Mouse (Mus musculus) small intestine, adult 2 months (tissue): ENCODE results near the gene Gpld1. TPM values are rescaled to one million over a fixed set of nuclear protein-coding genes. Genes with fewer than 3 reads are reported as not detected.

Source experiments
- H3K27ac ChIP-seq: fragments of 200-500 bp; 2 replicates; pipeline ENCODE4 v1.5.1; 2012; ENCODE audit warnings: low read depth, low read length, control low read depth, inconsistent platforms; ENCODE audit not compliant: insufficient read depth
- H3K27me3 ChIP-seq: fragments of 200-500 bp; 2 replicates; pipeline ENCODE4 v1.6.1; 2012; ENCODE audit warnings: mild to moderate bottlenecking, moderate library complexity, low read length, inconsistent platforms; ENCODE audit not compliant: control insufficient read depth, insufficient read depth
- H3K36me3 ChIP-seq: fragments of 200-500 bp; 2 replicates; pipeline ENCODE4 v1.6.1; 2012; ENCODE audit warnings: mild to moderate bottlenecking, low read length, control low read depth, inconsistent platforms; ENCODE audit not compliant: control insufficient read depth, insufficient read depth
- H3K4me1 ChIP-seq: fragments of 200-500 bp; 2 replicates; pipeline ENCODE4 v1.6.1; 2012; ENCODE audit warnings: low read length, inconsistent platforms, mixed read lengths; ENCODE audit not compliant: control insufficient read depth, insufficient read depth, insufficient read length
- H3K4me3 ChIP-seq: fragments of 200-500 bp; 2 replicates; pipeline ENCODE4 v1.5.1; 2012; ENCODE audit warnings: low read depth, mild to moderate bottlenecking, control low read depth, inconsistent platforms, low read length, moderate library complexity
- CTCF ChIP-seq: fragments of 200-500 bp; IDR thresholded peaks from 2 replicates; pipeline ENCODE4 v1.5.1; 2012; ENCODE audit warnings: low read depth, mild to moderate bottlenecking, control low read depth, inconsistent platforms, low read length, moderate library complexity, mixed read lengths; ENCODE audit not compliant: insufficient replicate concordance, insufficient read length; ENCODE audit errors: extremely low read depth
- POLR2A ChIP-seq: fragments of 200-500 bp; IDR thresholded peaks from 2 replicates; pipeline ENCODE4 v1.6.1; 2012; ENCODE audit warnings: low read depth, mild to moderate bottlenecking, control low read depth, inconsistent platforms, low read length, moderate library complexity
- WGBS: fragments of 180-500 bp; shearing (Covaris S2); methylation state at CpG from one replicate; pipeline ENCODE4 v1.1.7; 2018; 5-methylcytosine and 5-hydroxymethylcytosine counted together
- polyA plus RNA-seq: library from polyadenylated mRNA; depleted of rRNA; stranded (reverse); fragments of >200 nt; gene quantifications from 2 replicates; pipeline ENCODE4 v1.2.3, GENCODE M21; 2012

Gene Gpld1
- polyA plus RNA-seq, 1 experiment, result 1.7 TPM

DNA sequence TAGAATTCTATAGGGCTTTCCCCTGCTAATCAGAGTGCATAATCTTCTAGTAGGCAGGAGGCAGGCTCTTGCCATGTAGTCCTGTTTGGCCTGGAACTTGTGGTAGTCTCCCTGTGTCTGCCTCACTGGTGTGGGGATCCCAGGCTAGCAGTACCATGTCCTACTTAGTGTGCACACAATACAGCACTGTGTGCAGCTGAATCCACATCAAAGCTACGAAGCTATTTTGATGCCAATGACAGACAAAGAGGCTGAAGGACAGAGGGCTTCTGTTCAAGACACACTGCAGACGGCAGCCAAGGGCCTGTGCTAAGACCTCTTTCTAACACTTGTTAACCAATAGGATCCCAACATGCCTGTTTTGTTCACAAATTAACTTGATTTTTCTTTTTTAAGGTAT lies 42.5 kb downstream of the Gpld1 start:
- no peak for TF ChIP-seq POLR2A
- TF ChIP-seq CTCF, result no peak
- peaks cover 18% of the 10 kb centered on the region for H3K36me3 ChIP-seq
- no peaks in the 10 kb centered on the region for H3K27me3 ChIP-seq
- no peaks in the 10 kb centered on the region for H3K4me1 ChIP-seq
- H3K27ac ChIP-seq, result no peak overlapping the region
- WGBS, result 87% methylated on average over 2 of the region's 2 CpGs
- H3K4me3 ChIP-seq, result no peak overlapping the region

DNA sequence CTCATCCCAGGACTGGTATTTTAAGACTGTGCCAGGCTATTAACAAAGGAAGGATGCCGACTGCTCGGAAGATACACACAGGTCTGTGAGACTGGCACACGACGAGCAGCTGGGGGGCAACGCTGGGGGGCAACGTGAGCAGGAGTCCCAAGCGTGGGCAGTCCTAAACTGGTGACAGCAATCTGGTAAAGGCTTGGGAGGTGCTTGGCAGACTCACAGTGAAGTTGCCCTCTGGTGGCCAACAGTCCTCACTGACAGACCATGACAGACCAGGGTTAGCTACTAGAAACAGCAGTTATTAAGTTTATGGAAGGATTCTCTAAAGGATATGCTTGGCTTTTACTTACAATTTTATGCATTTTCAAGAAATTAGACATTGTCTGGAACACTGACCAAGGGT lies 45.4 kb downstream of the Gpld1 start:
- Histone ChIP-seq H3K36me3 (peaks cover 38% of the 10 kb centered on the region), H3K4me1 (no peaks in the 10 kb centered on the region), H3K27me3 (no peaks in the 10 kb centered on the region), H3K4me3 (no peak overlapping the region), H3K27ac (no peak overlapping the region)
- WGBS, result 39% methylated on average over 7 of the region's 7 CpGs
- TF ChIP-seq CTCF (peak; percentile 68; the same call in 1 of the 2 replicates), POLR2A (no peak)

DNA sequence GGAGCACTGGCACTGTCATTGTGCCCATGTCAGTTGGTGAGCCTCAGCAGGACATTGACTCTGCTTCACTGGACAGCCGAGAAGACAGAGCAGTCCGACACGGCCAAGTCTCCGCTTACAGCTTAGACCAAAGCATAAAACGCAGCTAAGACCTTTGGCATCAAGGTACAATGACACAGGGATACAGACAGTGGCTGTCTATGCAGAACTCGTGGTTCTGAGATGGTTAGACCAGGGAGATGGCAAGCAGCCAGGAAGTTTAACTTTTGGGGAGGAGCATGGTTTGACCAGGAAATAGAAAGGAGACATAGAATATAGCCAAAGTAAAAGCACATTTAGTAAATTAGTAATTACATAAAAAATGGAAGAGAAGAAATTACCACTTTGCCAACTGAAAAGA lies 46.1 kb downstream of the Gpld1 start:
- 63% methylated on average over 6 of the region's 6 CpGs for WGBS
- TF ChIP-seq CTCF (no peak), POLR2A (no peak)
- H3K27ac ChIP-seq, result no peak overlapping the region
- H3K36me3 ChIP-seq, result peaks cover 41% of the 10 kb centered on the region
- no peak overlapping the region for H3K4me3 ChIP-seq
- no peaks in the 10 kb centered on the region for H3K27me3 ChIP-seq
- no peaks in the 10 kb centered on the region for H3K4me1 ChIP-seq

DNA sequence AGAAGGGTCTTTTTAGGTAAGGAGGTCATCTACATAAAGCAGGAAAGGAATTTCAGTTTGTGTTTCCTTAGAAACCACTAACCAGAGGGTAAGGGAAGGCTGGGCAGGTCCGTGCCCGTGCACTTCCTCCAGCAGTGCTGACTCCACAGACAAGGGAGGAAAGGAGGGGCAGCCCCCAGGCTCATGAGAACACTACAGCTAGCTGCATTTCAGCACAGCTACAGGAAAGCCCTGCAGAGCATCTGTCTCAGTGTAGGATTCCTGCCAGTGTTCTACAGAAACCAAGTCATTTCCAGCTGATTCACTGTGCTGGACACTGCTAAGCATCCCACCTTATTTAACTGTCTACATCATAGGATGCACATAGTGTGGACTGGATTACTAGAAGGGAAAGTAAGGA lies 50.2 kb downstream of the Gpld1 start:
- 64% methylated on average over 2 of the region's 2 CpGs for WGBS
- Histone ChIP-seq H3K27ac (no peak overlapping the region), H3K4me1 (no peaks in the 10 kb centered on the region), H3K36me3 (peaks cover 69% of the 10 kb centered on the region), H3K4me3 (no peak overlapping the region), H3K27me3 (no peaks in the 10 kb centered on the region)
- TF ChIP-seq CTCF, result no peak
- TF ChIP-seq POLR2A, result no peak

DNA sequence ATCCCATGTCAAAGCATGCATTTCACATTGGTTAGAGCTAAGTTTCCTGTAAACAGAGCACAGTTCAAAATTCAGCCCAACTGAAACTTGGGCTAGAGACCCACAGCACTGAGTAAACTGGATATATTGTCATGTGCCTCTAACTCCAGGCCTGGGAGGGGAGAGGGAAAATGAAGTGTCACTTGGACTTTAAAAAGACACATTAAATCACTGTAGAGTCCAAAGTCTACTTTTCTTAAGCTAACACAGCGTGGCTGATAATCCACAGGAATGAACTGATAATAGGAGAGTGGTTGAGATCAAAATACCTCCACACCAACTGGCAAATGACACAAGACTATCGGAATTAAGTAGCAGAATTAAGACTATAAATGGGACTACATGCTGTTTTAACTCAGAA lies 56.6 kb downstream of the Gpld1 start:
- Histone ChIP-seq H3K4me3 (no peak overlapping the region), H3K4me1 (peaks cover 7% of the 10 kb centered on the region; the same call in 1 of the 2 replicates), H3K27ac (no peak overlapping the region), H3K27me3 (no peaks in the 10 kb centered on the region), H3K36me3 (peaks cover 72% of the 10 kb centered on the region)
- WGBS, result 33% methylated on average over 2 of the region's 2 CpGs
- TF ChIP-seq POLR2A, result no peak
- no peak for TF ChIP-seq CTCF

DNA sequence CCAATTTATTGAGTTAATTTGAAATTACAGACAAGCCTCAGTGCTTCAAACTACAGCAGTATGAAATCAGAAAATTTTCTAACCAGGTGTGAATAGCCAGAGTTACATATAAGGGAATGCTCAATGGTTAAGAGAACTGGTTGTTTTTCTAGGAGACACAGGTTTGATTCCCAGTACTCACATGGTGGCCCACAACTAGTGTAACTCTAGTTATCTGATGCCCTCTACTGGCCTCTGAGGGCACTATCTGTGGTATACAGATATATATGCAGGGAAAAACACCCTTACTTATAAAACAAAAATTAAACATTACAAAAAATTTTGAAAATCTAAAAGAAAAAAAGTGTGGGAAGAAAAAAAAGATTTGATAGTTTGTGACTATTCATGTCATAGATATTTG lies 60.0 kb downstream of the Gpld1 start:
- no peaks in the 10 kb centered on the region for H3K27me3 ChIP-seq
- peaks cover 7% of the 10 kb centered on the region; the same call in 1 of the 2 replicates for H3K4me1 ChIP-seq
- TF ChIP-seq POLR2A (no peak), CTCF (no peak)
- H3K27ac ChIP-seq, result no peak overlapping the region
- no peak overlapping the region for H3K4me3 ChIP-seq
- peaks cover 53% of the 10 kb centered on the region for H3K36me3 ChIP-seq

DNA sequence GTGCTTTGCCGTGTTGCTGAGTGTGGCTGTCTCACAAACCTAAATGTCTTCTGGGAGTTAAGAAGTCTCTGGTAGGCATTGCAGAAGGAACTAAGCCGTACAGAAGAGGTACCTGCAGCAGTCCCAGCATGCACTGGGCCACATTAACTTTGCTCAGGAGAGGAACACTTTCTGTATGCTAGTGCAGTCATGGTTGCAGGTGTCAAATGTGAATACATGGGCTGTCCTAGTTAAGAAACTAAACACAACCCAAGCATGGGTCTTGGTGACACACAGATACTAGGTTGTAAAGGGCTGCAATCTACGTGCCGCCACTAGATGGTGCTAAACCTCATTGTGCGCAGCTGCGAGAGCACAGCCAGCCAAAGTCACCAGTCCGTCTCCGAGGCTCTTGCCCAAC lies 64.2 kb downstream of the Gpld1 start:
- H3K27me3 ChIP-seq, result no peaks in the 10 kb centered on the region
- H3K4me3 ChIP-seq, result no peak overlapping the region
- H3K27ac ChIP-seq, result no peak overlapping the region
- no peak for TF ChIP-seq POLR2A
- no peak for TF ChIP-seq CTCF
- no peaks in the 10 kb centered on the region for H3K4me1 ChIP-seq
- WGBS, result 62% methylated on average over 8 of the region's 8 CpGs
- peaks cover 26% of the 10 kb centered on the region for H3K36me3 ChIP-seq

DNA sequence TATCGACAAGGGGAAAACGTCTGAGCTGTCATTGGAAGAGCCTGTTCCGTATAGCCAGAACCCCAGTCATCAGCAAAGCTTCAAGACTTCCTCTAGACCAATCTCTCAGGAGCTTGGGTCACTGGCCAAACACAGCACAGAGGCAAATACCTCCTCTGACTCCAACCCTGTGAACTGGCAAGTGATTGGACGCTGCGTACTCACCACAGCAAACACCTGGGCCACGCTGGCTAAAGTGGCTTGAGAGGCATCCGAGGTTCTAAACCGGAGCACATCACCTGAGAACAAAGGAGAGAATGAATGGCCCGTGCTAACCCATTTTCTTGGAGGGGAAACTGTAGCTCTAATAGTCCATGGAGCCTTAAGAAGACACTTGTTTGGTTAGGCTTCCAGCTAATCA lies 75.4 kb downstream of the Gpld1 start:
- Histone ChIP-seq H3K27ac (no peak overlapping the region), H3K4me3 (no peak overlapping the region), H3K36me3 (peaks cover 6% of the 10 kb centered on the region), H3K4me1 (peaks cover 9% of the 10 kb centered on the region; the same call in 1 of the 2 replicates), H3K27me3 (no peaks in the 10 kb centered on the region)
- no peak for TF ChIP-seq POLR2A
- no peak for TF ChIP-seq CTCF
- WGBS, result 78% methylated on average over 9 of the region's 9 CpGs
